Mouse (Mus musculus) left cerebral cortex, adult 8-10 months (tissue): Measurements from ENCODE around the gene Socs7. TPM values are rescaled to one million over a fixed set of nuclear protein-coding genes. Genes with fewer than 3 reads are reported as not detected.

Experiments used
- DNase-seq, 2 experiments: peaks; one replicate each; pipeline ENCODE4 v3.0.0; 2022; ENCODE audit warnings: low spot score in 2 of 2
- total RNA-seq, 4 experiments: library from RNA; stranded (reverse); gene quantifications; 2 replicates each; pipeline ENCODE4 v1.2.4; 2022

The Socs7 gene
- total RNA-seq, 4 experiments from 2014 or later: 70.3 to 77.2 (median 75.1) TPM

DNA sequence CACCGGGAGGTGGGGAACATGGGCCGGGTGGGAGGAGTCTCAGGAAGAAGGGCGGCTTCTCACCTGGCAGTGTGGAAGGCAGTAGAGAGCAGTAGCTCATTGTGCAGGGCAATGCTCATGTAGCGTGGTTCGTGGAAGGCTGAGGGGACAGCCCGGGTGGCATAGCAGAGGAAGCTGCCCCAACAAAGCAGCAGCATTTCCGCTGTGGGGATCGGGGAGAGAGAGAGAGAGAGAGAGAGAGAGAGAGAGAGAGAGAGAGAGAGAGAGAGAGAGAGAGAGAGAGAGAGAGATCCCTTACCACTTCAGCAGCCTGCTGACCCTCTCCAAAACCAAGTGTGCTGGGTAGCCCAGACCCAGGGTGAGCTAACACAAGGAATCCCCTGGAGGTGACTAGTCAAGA is 19.2 kb upstream of the Socs7 start:
- no peak for DNase-seq

GRCm38 (mm10) chr11:97343619-97344018 is 18.7 kb upstream of the Socs7 start:
- no peak for DNase-seq

- no peak for DNase-seq
Measured at GRCm38 (mm10) chr11:97345446-97345845, 16.9 kb upstream of the Socs7 start.

DNA sequence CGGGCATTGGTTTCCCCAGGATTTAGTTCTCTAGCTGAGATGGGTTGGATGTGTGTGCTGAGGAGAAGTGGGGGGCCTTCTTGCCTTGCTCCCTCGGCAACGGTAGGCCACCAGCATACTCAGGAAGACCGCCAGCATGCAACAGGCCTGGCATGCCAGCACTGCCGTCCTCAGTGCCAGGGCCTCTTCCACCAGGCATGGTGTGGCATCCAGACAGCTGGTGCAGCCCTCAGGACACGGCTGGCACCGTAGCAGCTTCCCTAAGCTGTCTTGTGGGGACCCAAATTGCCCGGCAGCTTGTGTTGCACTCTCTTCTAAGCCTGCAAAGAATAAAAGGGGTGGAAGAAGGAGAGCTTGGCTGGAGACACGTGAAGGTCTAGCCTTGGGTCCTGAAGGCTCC is 16.0 kb upstream of the Socs7 start:
- DNase-seq: no peak

DNA sequence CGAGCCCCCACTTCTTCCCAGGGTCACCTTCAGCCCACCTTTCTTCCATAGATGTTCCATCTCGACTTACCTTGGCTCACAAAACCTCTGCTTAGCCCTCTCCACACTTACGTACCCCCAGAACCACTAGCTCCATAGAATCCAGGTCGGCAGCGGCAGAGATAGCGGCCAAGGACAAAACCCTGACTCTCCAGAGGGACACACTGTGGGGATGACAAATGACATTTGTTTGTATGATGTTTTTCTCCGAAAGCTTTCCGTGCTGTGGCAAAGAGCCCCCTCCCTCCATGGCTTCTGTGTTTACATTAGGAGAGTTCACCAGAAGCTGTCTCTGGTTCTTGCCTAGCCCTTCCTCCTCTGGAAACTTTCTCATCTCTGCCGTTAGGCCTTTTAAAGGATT is 15.1 kb upstream of the Socs7 start:
- DNase-seq: no peak

DNA sequence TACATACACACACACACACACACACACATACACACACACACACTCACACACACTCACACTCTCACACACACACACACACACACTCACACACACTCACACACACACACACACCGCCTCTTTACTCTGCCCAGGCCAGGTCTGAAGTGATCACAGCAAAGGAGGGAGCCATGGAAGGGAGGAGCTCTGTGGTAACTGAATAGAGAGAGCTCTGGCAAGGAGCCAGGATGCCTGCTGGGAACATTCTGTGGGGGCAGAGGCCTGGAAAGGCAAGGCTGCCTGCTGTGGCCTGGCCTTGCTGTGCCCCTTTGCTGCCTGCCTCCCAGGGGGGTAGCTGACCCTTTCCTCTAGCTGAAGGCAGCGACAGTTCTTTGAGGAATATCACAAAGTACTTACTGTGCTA is 12.3 kb upstream of the Socs7 start:
- DNase-seq: peak in 1 of 2 experiments; percentile 51

- DNase-seq: no peak
Measured at GRCm38 (mm10) chr11:97352027-97352684, 10.2 kb upstream of the Socs7 start, which contains the start of gene Gpr179. Gpr179 (minus strand) TSS chr11:97352077.

DNA sequence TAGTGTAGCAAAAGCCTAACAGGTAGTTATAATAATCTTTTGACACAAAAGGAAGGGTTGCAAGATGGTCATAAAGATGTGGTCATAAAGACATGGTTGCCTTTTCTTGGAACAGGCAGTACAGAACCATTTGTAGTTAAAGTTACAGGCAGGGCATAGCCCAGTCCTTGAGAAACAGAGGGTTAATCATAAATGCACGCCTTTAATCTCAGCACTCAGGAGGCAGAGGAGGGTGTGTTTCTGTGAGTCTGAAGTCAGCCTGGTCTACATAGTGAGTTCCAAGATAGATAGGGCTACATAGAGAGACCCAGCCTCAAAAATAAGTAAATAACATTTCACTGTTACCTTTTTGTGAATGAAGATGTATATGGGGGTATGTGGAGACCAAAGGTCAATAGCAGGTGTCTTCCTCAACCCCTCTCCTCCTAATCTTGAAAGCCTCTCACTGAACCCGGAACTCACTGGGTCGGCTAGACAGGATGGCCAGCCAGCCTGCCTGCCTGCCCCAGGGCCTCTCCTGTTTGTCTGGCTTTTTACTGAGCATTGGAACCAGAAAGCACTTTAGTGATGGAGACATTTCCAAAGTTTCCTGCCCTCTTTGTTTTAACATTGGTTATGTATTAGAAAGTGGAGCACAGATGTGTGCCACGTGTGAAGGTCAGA is 9.3 kb upstream of the Socs7 start:
- DNase-seq: no peak

- no peak for DNase-seq
Measured at GRCm38 (mm10) chr11:97354646-97355045, 7.7 kb upstream of the Socs7 start.

DNA sequence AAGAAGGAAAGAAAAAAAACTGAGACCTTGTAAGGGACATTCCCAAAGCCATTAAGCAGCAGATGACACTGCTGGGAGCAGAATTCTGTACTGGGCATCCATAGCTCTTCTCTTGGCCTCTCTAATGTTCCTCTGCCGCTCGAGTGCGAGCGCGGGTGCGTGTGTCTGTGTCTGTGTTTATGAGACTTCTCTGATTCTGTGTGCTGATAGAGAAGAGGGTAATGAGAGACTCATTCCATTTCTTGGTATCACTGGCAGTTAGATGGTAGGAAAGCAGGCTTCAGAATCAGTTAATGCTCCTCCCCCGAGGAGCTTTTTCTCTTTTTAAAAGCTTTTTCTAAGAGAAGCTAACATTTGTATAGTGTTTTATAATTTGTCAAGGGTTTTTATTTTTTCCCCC is 7.1 kb upstream of the Socs7 start:
- DNase-seq: no peak

GRCm38 (mm10) chr11:97357663-97358062 is 4.7 kb upstream of the Socs7 start:
- peak in 1 of 2 experiments; percentile 51 for DNase-seq

- no peak for DNase-seq
Measured at GRCm38 (mm10) chr11:97362649-97362942, 245 bp downstream of the Socs7 start.

DNA sequence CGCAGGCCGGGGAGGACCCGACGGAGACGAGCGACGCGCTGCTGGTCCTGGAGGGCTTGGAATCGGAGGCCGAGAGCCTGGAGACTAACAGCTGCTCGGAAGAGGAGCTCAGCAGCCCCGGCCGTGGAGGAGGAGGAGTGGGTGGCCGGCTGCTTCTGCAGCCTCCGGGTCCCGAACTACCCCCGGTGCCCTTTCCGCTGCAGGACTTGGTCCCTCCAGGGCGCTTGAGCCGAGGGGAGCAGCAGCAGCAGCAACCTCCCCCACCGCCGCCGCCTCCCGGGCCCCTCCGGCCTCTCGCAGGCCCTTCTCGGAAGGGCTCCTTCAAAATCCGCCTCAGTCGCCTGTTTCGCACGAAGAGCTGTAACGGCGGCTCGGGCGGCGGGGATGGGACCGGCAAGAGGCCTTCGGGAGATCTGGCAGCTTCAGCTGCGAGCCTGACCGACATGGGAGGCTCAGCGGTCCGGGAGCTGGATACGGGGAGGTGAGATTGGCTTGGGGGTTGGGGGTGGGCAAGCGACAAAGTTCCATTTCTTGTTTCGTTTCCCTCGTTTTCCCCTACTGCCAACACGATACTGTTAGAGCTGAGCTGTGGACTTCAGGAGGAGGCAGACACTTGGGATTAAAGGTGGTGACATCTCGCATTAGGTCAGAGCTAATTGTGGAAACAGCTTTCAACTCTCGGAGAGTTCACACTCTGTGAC is 742 bp downstream of the Socs7 start:
- DNase-seq: no peak

DNA sequence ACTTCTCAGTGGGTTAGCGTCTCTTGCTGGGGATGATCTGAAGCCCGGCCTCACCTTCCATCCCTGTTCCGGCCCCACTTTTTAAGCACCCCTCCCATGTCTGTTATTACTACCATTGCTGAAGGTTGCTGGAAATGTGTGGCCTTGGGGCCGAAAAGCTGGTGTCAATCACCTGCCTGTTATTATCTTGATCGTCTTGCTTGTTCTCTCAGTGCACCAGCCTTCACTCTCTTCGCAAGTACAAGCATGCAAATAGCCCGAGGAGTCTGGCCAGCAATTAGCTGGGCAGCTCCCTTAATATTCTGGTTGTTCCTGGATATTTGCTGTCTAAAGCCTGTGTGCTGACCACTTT is 1.3 kb downstream of the Socs7 start:
- no peak for DNase-seq

- DNase-seq: no peak
Measured at GRCm38 (mm10) chr11:97365556-97365955, 3.2 kb downstream of the Socs7 start.

DNA sequence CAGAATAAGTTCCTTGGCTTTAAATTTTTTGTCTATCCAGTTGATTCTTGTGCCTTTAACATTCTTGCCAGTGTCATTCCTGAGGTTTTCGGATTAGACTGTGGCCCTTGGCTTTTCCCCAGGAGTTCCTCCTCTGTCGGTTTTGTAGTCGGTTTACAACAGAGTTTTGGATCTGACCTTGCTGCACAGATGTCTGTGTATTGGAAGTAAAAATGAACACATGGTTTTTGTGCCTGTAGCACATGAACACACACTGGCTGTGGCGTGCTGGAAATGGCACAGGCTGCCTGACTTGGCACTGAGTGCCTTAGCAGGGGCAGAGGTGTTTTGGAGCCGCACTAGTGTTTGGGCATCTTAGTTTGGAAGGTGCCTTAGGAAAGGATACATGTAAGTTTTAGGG is 6.2 kb downstream of the Socs7 start:
- DNase-seq: no peak

DNA sequence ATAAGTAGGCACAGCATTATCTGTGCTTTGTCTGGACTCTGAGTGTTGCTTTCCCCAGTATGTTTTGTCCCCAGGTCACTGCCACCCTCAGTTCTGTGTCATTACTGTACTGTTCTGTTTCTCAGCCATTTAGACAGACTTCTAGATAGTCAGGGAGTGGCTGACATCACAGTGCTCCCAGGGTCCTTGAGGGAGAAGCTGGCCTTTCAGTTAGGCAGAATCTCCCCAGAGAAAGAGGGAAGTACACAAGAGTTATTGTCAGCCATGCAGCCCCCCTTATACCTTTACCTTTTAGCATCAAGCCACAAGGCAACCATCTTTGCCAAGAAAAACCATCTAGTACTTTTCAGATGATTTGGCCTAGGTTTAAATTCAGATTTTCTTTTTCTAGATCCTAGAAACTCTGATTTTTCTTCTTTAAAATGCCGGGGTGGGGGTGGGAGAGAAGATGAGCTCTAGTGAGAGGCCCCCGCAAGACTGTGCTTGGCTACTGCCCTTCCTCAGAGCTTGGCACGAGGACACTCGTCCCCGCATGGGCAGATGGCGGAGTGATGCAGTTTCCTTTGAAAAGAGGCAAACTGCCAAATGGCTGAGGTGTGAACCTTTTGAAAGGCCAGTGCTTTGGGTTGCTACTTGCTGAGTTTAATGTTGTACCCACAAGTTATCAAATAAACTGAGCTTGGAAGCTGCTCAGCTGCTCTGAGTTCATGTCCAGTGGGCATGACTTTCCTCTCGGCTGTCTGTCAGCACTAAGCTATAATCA is 8.2 kb downstream of the Socs7 start:
- peak in 1 of 2 experiments; percentile 79 for DNase-seq

- no peak for DNase-seq
Measured at GRCm38 (mm10) chr11:97372159-97372864, 10.0 kb downstream of the Socs7 start.

GRCm38 (mm10) chr11:97373402-97373801 is 11.1 kb downstream of the Socs7 start:
- no peak for DNase-seq

GRCm38 (mm10) chr11:97380036-97380435 is 17.7 kb downstream of the Socs7 start:
- DNase-seq: no peak

- no peak for DNase-seq
Measured at GRCm38 (mm10) chr11:97383017-97383416, 20.7 kb downstream of the Socs7 start.
